Mouse (Mus musculus) neural tube, embryonic 15.5 days (tissue): ENCODE results near the gene Bcl2l13. TPM values are rescaled to one million over a fixed set of nuclear protein-coding genes. Genes with fewer than 3 reads are reported as not detected.
"Not testable (repeated sequence)": the region's sequence is repeated elsewhere in the genome, so short reads cannot be mapped to it uniquely, and the experiment has no call there.

Experiments used
- ATAC-seq: fragments of 200-750 bp; cut with Nextera tagmentation; 2 replicates; pipeline ENCODE4 v1.8.0; 2017; ENCODE audit warnings: mild to moderate bottlenecking, moderate TSS enrichment, moderate library complexity; ENCODE audit not compliant: low FRiP score
- H3K27ac ChIP-seq: fragments of 300-500 bp; sonication (generic); replicated peaks from 2 replicates; pipeline ENCODE4 v1.5.1; 2015; ENCODE audit warnings: mild to moderate bottlenecking, inconsistent platforms
- H3K27me3 ChIP-seq: fragments of 300-500 bp; sonication (generic); replicated peaks from 2 replicates; pipeline ENCODE4 v1.6.1; 2015; ENCODE audit warnings: inconsistent platforms
- H3K36me3 ChIP-seq: fragments of 300-500 bp; sonication (generic); 2 replicates; pipeline ENCODE4 v1.6.1; 2015; ENCODE audit warnings: inconsistent platforms
- H3K4me1 ChIP-seq: fragments of 300-500 bp; sonication (generic); 2 replicates; pipeline ENCODE4 v1.6.1; 2015; ENCODE audit warnings: inconsistent platforms
- H3K4me2 ChIP-seq: fragments of 300-500 bp; sonication (generic); 2 replicates; pipeline ENCODE4 v1.6.1; 2015; ENCODE audit warnings: inconsistent platforms, mild to moderate bottlenecking, moderate library complexity
- H3K4me3 ChIP-seq: fragments of 300-500 bp; sonication (generic); replicated peaks from 2 replicates; pipeline ENCODE4 v1.5.1; 2015; ENCODE audit warnings: mild to moderate bottlenecking, inconsistent platforms
- H3K9ac ChIP-seq: fragments of 300-500 bp; sonication (generic); replicated peaks from 2 replicates; pipeline ENCODE4 v1.6.1; 2015; ENCODE audit warnings: mild to moderate bottlenecking, inconsistent platforms
- H3K9me3 ChIP-seq: fragments of 300-500 bp; sonication (generic); replicated peaks from 2 replicates; pipeline ENCODE4 v1.6.1; 2016; ENCODE audit warnings: inconsistent platforms
- WGBS: fragments of 180-500 bp; shearing (Covaris S2); methylation state at CpG from one replicate; pipeline ENCODE4 v1.1.7; 2015; ENCODE audit warnings: mixed read lengths; 5-methylcytosine and 5-hydroxymethylcytosine counted together
- polyA plus RNA-seq: library from polyadenylated mRNA; unstranded; fragments of >200 nt; fragmentation: Nextera tagmentation; extraction: Ambion mirVana; gene quantifications from 2 replicates; pipeline ENCODE4 v1.2.1, GENCODE M21; 2015

The Bcl2l13 gene
- polyA plus RNA-seq, 1 experiment from 2014 or later: 22.6 TPM

DNA sequence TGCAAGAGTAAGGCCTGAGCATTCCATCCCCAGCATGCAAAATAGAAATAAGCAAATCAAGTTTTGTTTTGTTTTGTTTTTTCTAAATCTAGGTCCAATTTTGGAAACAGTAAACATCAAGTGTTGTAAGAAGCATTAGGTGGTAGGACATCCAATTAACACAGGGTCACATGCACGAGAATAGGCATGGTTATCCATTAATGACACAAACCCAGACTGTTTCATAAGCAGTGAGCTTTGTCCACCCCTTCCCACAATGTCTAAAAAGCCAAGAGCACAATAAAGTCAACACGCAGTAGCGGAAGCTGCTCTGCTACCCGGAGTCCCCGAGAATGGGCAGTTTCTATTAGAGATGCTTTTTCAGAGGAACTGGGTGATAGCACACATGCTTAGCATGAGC, 69.1 kb downstream of the Bcl2l13 start:
- no peaks in the 10 kb centered on the region for H3K27me3 ChIP-seq
- no peak overlapping the region for H3K27ac ChIP-seq

DNA sequence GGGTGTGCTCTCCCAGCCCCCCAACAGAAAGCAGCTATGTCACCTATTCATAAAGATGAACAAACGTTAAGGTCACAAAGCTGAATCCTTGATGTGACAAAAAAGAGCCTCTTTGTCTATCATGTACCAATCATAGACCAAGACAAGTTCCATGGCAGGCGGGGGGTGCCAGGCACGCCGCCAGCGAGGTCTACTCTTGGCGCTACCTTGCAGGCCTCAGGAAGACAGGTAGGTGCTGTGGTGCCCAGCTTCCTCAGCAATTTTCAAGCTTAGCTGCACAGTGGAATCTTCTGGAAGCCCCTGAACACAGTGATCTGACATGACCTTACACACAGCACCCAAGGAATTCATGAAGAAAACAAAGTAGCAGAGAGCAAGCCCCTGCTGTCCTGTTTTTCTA, 70.5 kb downstream of the Bcl2l13 start:
- no peaks in the 10 kb centered on the region for H3K27me3 ChIP-seq
- H3K4me2 ChIP-seq: no peak overlapping the region
- no peak overlapping the region for H3K4me3 ChIP-seq
- WGBS: 93% methylated on average over 6 of the region's 6 CpGs
- no peak for ATAC-seq
- H3K9me3 ChIP-seq: no peaks in the 10 kb centered on the region
- no peak overlapping the region for H3K9ac ChIP-seq
- no peaks in the 10 kb centered on the region for H3K4me1 ChIP-seq
- H3K27ac ChIP-seq: no peak overlapping the region
- no peaks in the 10 kb centered on the region for H3K36me3 ChIP-seq

More for the DNA sequence above, 69.1 kb downstream of the Bcl2l13 start:
- 80% methylated on average over 5 of the region's 5 CpGs for WGBS
- Histone ChIP-seq H3K9me3 (no peaks in the 10 kb centered on the region), H3K4me2 (no peak overlapping the region), H3K9ac (no peak overlapping the region), H3K4me3 (no peak overlapping the region), H3K36me3 (no peaks in the 10 kb centered on the region), H3K4me1 (no peaks in the 10 kb centered on the region)
- ATAC-seq: no peak

DNA sequence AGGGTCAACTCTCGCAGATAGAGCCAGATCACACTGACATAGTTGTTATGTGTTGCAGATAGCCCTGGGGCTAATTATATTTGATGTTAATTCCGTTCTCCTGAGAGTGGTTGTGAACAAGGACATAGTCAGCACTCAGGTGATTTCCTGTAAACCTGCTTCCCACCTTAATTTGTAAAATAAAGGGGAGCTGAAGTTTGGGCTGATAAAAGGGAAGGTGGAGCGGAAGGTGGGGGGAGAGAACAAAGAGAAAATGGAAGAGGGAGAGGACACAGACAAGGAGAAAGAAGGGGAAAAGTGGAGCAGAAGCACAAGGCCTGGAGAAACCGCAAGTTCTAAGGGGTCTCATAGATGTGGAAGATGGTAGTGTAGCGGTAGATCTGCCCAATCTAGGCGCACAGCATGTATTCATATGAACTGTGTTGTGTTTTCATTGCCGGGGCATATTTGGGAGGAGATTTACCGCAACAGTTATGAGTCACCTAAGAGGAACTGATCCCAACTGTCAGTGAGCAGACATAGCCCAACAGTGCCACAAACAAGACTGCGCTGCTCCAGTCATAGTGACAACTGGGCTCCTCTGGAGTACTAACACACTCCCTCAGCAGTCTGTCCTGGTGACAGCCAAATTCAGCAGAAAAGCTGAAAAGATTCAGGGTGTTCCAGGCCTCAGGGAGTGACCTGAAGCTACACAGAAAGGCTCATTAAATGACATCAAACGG, 72.0 kb downstream of the Bcl2l13 start:
- H3K9ac ChIP-seq, H3K4me1 ChIP-seq, H3K27me3 ChIP-seq, H3K9me3 ChIP-seq, H3K27ac ChIP-seq, ATAC-seq, H3K4me3 ChIP-seq, H3K36me3 ChIP-seq, H3K4me2 ChIP-seq: not testable (repeated sequence)
- WGBS: 89% methylated on average over 10 of the region's 10 CpGs

DNA sequence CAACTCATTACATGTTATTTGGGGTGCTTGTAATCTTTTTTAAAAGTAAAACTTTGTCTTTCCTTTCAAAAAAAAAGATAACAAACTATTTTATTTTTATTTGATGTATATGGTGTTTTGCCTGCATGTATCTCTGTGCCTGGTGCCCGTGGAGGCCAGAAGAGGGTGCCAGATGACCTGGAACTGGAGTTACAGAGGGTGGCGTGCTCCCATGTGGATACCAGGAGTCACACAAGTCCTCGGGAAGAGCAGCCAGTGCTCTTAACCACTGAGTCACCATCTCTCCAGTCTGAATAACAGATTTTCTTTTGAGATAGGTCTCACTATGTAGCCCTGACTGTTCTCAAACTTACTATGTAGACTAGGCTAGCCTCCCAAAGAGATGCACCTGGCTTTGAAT, 73.5 kb downstream of the Bcl2l13 start:
- Histone ChIP-seq H3K4me2 (no peak overlapping the region), H3K9me3 (no peaks in the 10 kb centered on the region), H3K27ac (no peak overlapping the region), H3K4me1 (no peaks in the 10 kb centered on the region), H3K36me3 (no peaks in the 10 kb centered on the region), H3K9ac (no peak overlapping the region), H3K27me3 (no peaks in the 10 kb centered on the region), H3K4me3 (no peak overlapping the region)
- WGBS: 92% methylated on average over 3 of the region's 3 CpGs
- ATAC-seq: no peak

DNA sequence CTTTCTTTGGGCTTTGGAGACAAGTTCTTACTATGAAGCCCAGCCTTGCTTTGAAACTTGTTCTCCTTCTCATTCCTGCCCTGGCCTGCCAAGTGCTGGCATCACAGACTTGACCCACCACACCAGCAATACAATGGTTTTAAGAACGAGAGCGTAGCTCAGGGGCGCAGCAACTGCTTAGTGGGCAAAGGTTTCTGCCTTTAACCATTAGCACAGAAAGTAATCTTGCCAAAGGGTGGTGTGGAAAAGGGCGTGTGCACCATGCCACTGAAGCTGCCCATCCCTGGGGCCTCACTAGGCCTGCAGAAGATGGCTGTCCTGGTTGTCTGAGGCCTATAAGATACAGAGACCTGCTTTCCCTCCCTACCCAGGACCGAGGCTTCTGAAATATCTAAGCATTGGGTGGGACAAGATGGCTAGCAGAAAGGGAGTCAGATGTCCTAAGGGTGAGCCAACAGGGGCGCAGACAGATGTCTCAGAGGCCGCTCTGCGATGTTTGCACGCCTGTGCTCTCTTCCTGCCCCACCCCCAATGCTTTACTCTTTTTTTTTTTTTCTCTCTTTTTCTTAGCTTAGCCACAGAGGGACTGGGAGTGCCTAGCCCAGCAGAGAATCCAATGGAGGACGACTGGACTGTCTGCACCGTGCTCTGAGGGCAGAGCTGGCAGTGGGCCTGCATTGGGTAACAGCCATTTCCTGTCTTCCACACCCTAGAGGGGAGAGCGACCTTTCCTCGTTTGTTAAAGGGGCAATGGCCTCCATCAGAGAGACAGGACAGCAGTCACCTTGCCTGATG, 75.4 kb downstream of the Bcl2l13 start:
- no peaks in the 10 kb centered on the region for H3K9me3 ChIP-seq
- no peak overlapping the region for H3K27ac ChIP-seq
- WGBS: 81% methylated on average over 13 of the region's 13 CpGs
- no peak overlapping the region for H3K4me2 ChIP-seq
- no peak for ATAC-seq
- no peaks in the 10 kb centered on the region for H3K36me3 ChIP-seq
- no peaks in the 10 kb centered on the region for H3K27me3 ChIP-seq
- H3K4me1 ChIP-seq: peaks cover 15% of the 10 kb centered on the region
- no peak overlapping the region for H3K4me3 ChIP-seq
- no peak overlapping the region for H3K9ac ChIP-seq

DNA sequence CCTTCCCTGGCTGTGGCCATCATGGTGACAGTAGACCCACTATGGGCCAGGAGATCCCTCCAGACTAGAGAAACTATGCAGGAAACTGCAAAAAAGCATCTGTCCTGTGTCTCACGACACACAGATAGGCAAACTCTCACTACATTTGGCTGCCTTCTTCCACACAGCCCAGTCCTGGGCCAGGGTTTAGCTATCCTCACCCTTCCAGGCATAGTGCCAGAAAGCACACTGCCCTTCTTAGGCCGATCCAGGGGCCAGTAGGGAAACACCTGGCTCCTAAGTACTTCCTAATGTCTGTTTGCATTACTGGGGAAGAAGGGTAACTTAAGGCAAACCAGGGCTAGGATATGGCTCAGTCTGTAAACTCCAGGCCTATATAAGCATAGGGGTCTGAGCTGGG, 76.9 kb downstream of the Bcl2l13 start:
- Histone ChIP-seq H3K9ac (no peak overlapping the region), H3K27me3 (no peaks in the 10 kb centered on the region), H3K4me2 (no peak overlapping the region), H3K4me1 (peaks cover 17% of the 10 kb centered on the region), H3K4me3 (no peak overlapping the region), H3K9me3 (no peaks in the 10 kb centered on the region), H3K27ac (no peak overlapping the region), H3K36me3 (no peaks in the 10 kb centered on the region)
- no peak for ATAC-seq
- WGBS: 77% methylated on average over 2 of the region's 2 CpGs

DNA sequence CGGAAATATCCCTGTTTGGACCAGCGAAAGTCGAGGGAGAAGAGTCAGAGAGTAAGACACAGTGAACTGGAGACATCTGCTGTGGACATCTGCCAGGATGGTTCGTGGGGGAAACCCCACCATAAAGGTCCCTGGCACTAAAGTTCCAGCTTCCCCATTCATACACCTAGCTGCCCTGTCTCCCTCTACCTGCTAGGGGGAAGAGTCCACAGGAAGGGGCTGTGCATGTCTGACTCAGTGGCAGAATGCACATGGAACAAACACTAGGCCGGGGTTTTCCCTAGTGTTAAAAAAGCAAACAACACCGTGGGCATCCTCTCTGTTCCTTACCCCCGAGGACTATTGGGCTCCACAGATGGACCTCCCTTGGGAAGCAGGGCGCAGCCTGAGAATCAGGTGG, 77.8 kb downstream of the Bcl2l13 start:
- no peak overlapping the region for H3K4me3 ChIP-seq
- H3K27ac ChIP-seq: no peak overlapping the region
- WGBS: 83% methylated on average over 8 of the region's 8 CpGs
- no peaks in the 10 kb centered on the region for H3K36me3 ChIP-seq
- no peak overlapping the region for H3K4me2 ChIP-seq
- H3K27me3 ChIP-seq: no peaks in the 10 kb centered on the region
- H3K9ac ChIP-seq: no peak overlapping the region
- no peak for ATAC-seq
- H3K4me1 ChIP-seq: peaks cover 17% of the 10 kb centered on the region
- no peaks in the 10 kb centered on the region for H3K9me3 ChIP-seq

DNA sequence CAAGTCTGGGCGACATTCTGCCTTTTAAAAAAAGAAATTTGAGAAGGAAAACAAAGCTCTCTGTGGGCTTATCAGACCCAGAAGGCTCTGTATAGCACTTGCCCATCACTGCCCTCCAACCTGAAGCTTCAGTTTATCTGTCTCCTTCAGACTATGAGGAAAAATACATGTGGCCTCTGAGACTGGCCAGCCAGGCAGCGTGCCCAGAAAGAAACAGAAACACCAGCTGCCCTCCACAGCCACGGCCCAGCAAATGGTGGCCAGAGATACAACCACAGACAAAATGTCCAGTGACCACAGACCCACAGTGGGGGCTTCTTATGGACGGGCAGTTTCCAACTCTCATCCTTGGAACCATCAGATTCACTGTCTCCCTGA, 78.5 kb downstream of the Bcl2l13 start:
- 92% methylated on average over 4 of the region's 4 CpGs for WGBS
- Histone ChIP-seq H3K27me3 (no peaks in the 10 kb centered on the region), H3K36me3 (no peaks in the 10 kb centered on the region), H3K9ac (no peak overlapping the region), H3K4me1 (peaks cover 17% of the 10 kb centered on the region), H3K4me3 (no peak overlapping the region), H3K9me3 (no peaks in the 10 kb centered on the region), H3K27ac (no peak overlapping the region), H3K4me2 (no peak overlapping the region)
- no peak for ATAC-seq

DNA sequence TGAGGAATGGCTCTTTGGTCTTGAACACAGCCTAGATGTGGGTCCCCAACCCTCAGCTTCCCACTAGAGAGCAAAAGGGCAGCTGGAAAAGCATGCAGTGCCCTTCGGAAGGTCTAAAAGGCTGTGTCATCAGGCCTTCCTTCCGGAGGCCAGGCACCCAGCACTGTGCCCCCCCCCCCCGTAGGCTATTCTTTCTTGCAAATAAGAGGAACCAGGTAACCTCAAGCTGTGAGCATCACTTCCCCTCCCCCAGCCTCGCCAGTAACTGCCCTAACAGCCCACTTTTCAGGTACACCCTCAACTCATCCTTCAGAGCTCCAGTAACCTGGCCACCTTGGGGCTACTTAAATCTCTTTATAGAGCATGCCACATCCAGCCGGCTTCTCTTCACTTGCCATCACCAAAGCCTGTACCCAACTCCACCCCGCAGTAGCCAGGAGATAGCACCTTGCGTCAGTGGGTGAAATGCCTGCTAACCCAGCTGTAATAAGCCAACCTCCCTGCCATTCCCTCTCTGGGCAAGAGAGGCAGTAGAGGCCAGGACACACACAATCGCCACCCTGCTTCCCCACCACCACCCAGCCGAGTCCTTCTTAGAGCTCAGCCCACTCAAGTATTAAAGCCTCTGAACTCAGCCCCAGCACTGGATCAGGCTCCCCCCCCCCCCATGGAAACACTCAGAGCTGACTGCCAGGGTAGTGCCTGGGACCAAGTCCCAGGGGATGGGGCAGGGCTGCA, 79.1 kb downstream of the Bcl2l13 start:
- Histone ChIP-seq H3K4me1 (peaks cover 17% of the 10 kb centered on the region), H3K36me3 (no peaks in the 10 kb centered on the region), H3K9me3 (no peaks in the 10 kb centered on the region), H3K4me3 (peak overlapping the region; percentile 59; the same call in 1 of the 2 replicates), H3K9ac (no peak overlapping the region), H3K4me2 (peak overlapping the region; percentile 90), H3K27me3 (no peaks in the 10 kb centered on the region), H3K27ac (no peak overlapping the region)
- no peak for ATAC-seq
- 44% methylated on average over 9 of the region's 9 CpGs for WGBS

DNA sequence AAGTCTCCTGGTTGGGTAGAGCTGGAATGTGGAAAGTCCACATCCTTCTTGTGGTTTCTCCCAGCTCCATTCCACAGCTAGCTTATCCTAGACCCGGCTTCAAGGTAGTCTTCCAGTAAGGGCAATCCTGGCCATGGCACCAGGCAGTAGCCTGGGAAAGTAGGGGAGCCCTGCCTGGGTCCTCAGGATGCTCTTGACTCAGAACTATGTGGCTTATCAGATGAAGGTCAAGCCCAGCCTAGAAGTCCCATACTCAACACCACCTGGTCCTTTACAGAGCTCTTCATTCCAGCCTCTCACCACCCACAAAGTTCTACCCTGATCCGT, 79.6 kb downstream of the Bcl2l13 start:
- H3K9ac ChIP-seq: no peak overlapping the region; the same call in 1 of the 2 replicates
- 33% methylated on average over 2 of the region's 2 CpGs for WGBS

DNA sequence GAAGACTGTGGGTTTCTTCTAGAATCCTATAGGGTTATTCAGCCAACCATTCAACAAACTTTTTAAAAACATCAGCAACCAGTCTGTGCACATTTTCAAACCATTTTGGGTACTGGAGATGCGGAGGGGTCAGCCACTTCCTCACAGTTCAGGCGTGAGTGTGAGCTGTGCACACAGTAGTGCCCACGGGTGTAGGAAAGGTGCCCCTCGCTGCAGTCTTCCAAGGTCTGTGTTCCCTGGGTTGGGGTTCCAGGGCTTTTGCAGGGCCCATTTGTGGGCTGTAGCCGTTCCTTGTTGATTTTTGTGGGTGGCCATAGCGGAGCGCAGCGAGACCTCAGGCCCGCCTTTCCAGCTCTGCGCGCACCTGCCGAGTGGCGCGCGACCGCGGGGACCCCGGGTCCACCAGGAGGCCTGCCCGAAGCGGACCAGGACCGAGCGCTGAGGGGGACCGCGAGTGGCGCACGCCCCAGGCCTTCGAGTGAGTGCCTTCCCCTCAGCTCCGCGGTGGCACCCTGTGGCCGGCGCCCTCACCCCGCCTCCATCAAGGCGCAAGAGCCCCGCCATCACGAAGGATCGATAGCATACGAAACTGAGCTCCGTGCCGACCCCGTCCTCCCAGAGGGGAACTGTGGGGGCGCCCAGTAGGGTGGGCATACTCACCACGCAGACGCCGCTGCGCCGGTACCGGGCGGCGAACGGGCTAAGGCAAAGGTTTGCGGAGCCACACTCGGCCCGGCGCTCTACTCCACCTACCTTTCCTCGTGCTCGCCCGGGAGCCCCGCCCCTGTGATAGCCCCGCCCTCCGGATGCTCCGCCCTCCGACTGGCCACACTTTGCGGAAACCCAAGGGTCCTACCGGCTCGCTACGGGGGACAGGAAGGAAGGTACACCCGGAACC, 80.3 kb downstream of the Bcl2l13 start, which contains the start of gene Bid:
TSS of gene Bid (minus strand) at position 780 of the 898 bp plus-strand sequence.
- peak; percentile 93 for ATAC-seq
- Histone ChIP-seq H3K36me3 (no peaks in the 10 kb centered on the region), H3K9ac (peak within 1 kb of the TSS; percentile 69), H3K27ac (peak within 1 kb of the TSS; percentile 60; the same call in 1 of the 2 replicates), H3K4me3 (peak within 1 kb of the TSS; percentile 59), H3K4me2 (peak within 1 kb of the TSS; percentile 90), H3K27me3 (no peaks in the 10 kb centered on the region), H3K9me3 (no peaks in the 10 kb centered on the region), H3K4me1 (peaks cover 17% of the 10 kb centered on the region)
- WGBS: under 1% methylated on average over 64 of the region's 67 CpGs

More for the DNA sequence above, 79.6 kb downstream of the Bcl2l13 start:
- H3K27me3 ChIP-seq: no peaks in the 10 kb centered on the region
- H3K9me3 ChIP-seq: no peaks in the 10 kb centered on the region
- H3K4me1 ChIP-seq: peaks cover 17% of the 10 kb centered on the region
- H3K36me3 ChIP-seq: no peaks in the 10 kb centered on the region
- peak overlapping the region; percentile 90 for H3K4me2 ChIP-seq
- peak overlapping the region; percentile 59 for H3K4me3 ChIP-seq
- no peak overlapping the region for H3K27ac ChIP-seq
- no peak; the same call in 1 of the 2 replicates for ATAC-seq
